In genomic region chr1:172261477-172262078, GRCm38 (mm10) we compare ENCODE assay signal across 8 mouse cellular contexts. TPM values are rescaled to one million over a fixed set of nuclear protein-coding genes. Genes with fewer than 3 reads are reported as not detected.
DNase-seq lines count a peak whose midpoint lies in the region; ATAC-seq and TF ChIP-seq lines count a peak whose summit lies in the region.

TSS of gene Igsf8 (plus strand) at chr1:172261641.

- DNase-seq in gastrocnemius, postnatal 10 days: no peak
- no peak for DNase-seq in gastrocnemius, adult 2 months
- DNase-seq in CH12.LX (ENCODE audit: extremely low read depth): no peak
- DNase-seq in fibroblast of lung, adult 2 months (ENCODE audit: low read depth): peak; percentile 18
- no peak for DNase-seq in intestine, embryonic 14.5 days (ENCODE audit: low spot score)
- no peak for DNase-seq in spleen, postnatal 14 days (ENCODE audit: low spot score in 2 of 2)
- DNase-seq in kidney, adult 18-20 months: no peak

- H3K27me3 ChIP-seq in CH12.LX (replicated peaks): no peaks in the 10 kb centered on the region
- no peaks in the 10 kb centered on the region for H3K27me3 ChIP-seq in intestine, embryonic 14.5 days (replicated peaks; ENCODE audit: control insufficient read depth, insufficient read depth, low read length)

- no peak within 1 kb of the TSS for H3K27ac ChIP-seq in gastrocnemius, adult 2 months
- H3K27ac ChIP-seq in CH12.LX (ENCODE audit: insufficient read depth, low read depth): no peak within 1 kb of the TSS
- H3K27ac ChIP-seq in intestine, embryonic 14.5 days (ENCODE audit: low read depth): no peak within 1 kb of the TSS

- ATAC-seq in intestine, embryonic 14.5 days (replicated peaks; ENCODE audit: low FRiP score, low TSS enrichment, low read depth): no peak
- no peak for ATAC-seq in megakaryocyte progenitor cell, adult 5-6 weeks (replicated peaks; ENCODE audit: poor library complexity)

- H3K9ac ChIP-seq in CH12.LX (ENCODE audit: insufficient read depth, low read depth): no peak within 1 kb of the TSS
- H3K9ac ChIP-seq in intestine, embryonic 14.5 days (ENCODE audit: low read length): no peak within 1 kb of the TSS

- no peak for TF ChIP-seq CTCF in gastrocnemius, adult 2 months (IDR thresholded peaks at IDR 0.05)
- no peak for TF ChIP-seq CTCF in CH12.LX (conservative IDR thresholded peaks at IDR 0.05 in 1 of 2, IDR thresholded peaks at IDR 0.05 in 1 of 2; ENCODE audit: low read depth in 2 of 2, low read length in 2 of 2)

- intact Hi-C loops in gastrocnemius, adult 2 months (cut with DNase I): no loop called here

- H3K9me3 ChIP-seq in CH12.LX (replicated peaks; ENCODE audit: low read length): peaks cover 4% of the 10 kb centered on the region
- 0 out of 2 replicates have a peak, but pooled peaks cover 3% of the 10 kb centered on the region for H3K9me3 ChIP-seq in intestine, embryonic 14.5 days (ENCODE audit: control insufficient read depth, low read length)

- TF ChIP-seq EP300 in CH12.LX (IDR thresholded peaks at IDR 0.05; ENCODE audit: low read length): no peak

- WGBS in intestine, embryonic 14.5 days: 74% methylated on average over 8 of the region's 8 CpGs

- no peak within 1 kb of the TSS for H3K4me2 ChIP-seq in CH12.LX (ENCODE audit: insufficient read depth, low read depth, poor library complexity, severe bottlenecking)
- no peak within 1 kb of the TSS for H3K4me2 ChIP-seq in intestine, embryonic 14.5 days (ENCODE audit: low read length)

- in situ Hi-C loops in CH12.LX (cut with MboI; ENCODE audit: low pct_ligation_motif_present, low pct_unique_long_range_greater_than_20kb, low sequenced_read_pairs): no loop called here

- no peak within 1 kb of the TSS for H3K4me3 ChIP-seq in gastrocnemius, adult 2 months
- H3K4me3 ChIP-seq in CH12.LX (replicated peaks in 1 of 3; ENCODE audit: low read depth in 2 of 3, low read length in 2 of 3, poor library complexity in 1 of 3): no peak within 1 kb of the TSS
- H3K4me3 ChIP-seq in intestine, embryonic 14.5 days (ENCODE audit: low read depth, low read length): no peak within 1 kb of the TSS

- dilution Hi-C loops in CH12.LX (cut with MboI; ENCODE audit: extremely low pct_ligation_motif_present, extremely low pct_unique_long_range_greater_than_20kb, low sequenced_read_pairs): no loop called here

- no peaks in the 10 kb centered on the region for H3K36me3 ChIP-seq in CH12.LX (replicated peaks in 1 of 2; ENCODE audit: control insufficient read depth in 1 of 2, insufficient read depth in 1 of 2, low read length in 1 of 2)
- H3K36me3 ChIP-seq in intestine, embryonic 14.5 days (ENCODE audit: control insufficient read depth, insufficient read depth, low read length): no peaks in the 10 kb centered on the region

- no peaks in the 10 kb centered on the region for H3K79me2 ChIP-seq in CH12.LX (replicated peaks; ENCODE audit: control insufficient read depth, extremely low read depth, insufficient read depth, poor library complexity, severe bottlenecking)

- no peak for TF ChIP-seq POLR2A in CH12.LX (IDR thresholded peaks at IDR 0.05; ENCODE audit: low read depth, low read length)

- no peak for TF ChIP-seq RAD21 in CH12.LX (IDR thresholded peaks at IDR 0.05; ENCODE audit: low read depth, low read length)

- peaks cover 6 to 7% of the 10 kb centered on the region in 2 experiments; a peak in 3 of 4 replicates for H3K4me1 ChIP-seq in CH12.LX (ENCODE audit: control insufficient read depth in 1 of 2, insufficient read depth in 2 of 2)
- no peaks in the 10 kb centered on the region for H3K4me1 ChIP-seq in intestine, embryonic 14.5 days (replicated peaks; ENCODE audit: control insufficient read depth, insufficient read depth, low read length)

TF ChIP-seq in CH12.LX, 34 proteins besides CTCF, POLR2A, EP300 and RAD21:
- TF ChIP-seq POLR2AphosphoS2 (IDR thresholded peaks at IDR 0.05; ENCODE audit: low read depth, low read length) (no peak), JUN (IDR thresholded peaks at IDR 0.05; ENCODE audit: insufficient read depth, low read depth, low read length) (no peak), MXI1 (IDR thresholded peaks at IDR 0.05; ENCODE audit: low read depth, low read length) (no peak), BHLHE40 (IDR thresholded peaks at IDR 0.05; ENCODE audit: low read depth, low read length) (no peak), MEF2A (IDR thresholded peaks at IDR 0.05; ENCODE audit: borderline replicate concordance, low read depth, low read length) (no peak)

RNA-seq across cellular contexts. Expression of gene Igsf8, which starts in this region (rescaled TPM):
- total RNA-seq in gastrocnemius, postnatal 10 days (2021): 10 to 100 TPM; 15.4 to 19.1 TPM
- 1 to 10 TPM; 7.4 to 8.3 TPM for total RNA-seq in gastrocnemius, adult 2 months (2021)
- total RNA-seq in CH12.LX (2012; rRNA removed) (29.3 and 37.0 TPM in 2 replicates), CH12.LX (2014; rRNA removed) (7.4 and 8.3 TPM in 2 replicates)
- 22.1 and 25.9 TPM in 2 replicates for polyA plus RNA-seq in CH12.LX (2012; ENCODE audit: insufficient read length, low read depth)
- polyA plus RNA-seq in intestine, embryonic 14.5 days (2014; fragmentation: Nextera tagmentation; extraction: Ambion mirVana): 47.6 and 48.5 TPM in 2 replicates
- total RNA-seq in megakaryocyte progenitor cell, adult 5-6 weeks (2015): 28.8 and 29.7 TPM in 2 replicates
- total RNA-seq in megakaryocyte progenitor cell, adult 5-6 weeks (2017): 25.5 and 30.6 TPM in 2 replicates
